Mouse (Mus musculus) CH12.LX (cell line): ENCODE results near the gene Yif1b. TPM values are rescaled to one million over a fixed set of nuclear protein-coding genes. Genes with fewer than 3 reads are reported as not detected.
A peak's percentile ranks its signal among the peaks of the same experiment; 100 is the strongest.

Source experiments
- DNase-seq: peaks from one replicate; pipeline ENCODE4 v3.0.0-alpha.2; 2013; ENCODE audit errors: extremely low read depth
- H3K27ac ChIP-seq: 2 replicates; pipeline ENCODE4 v1.5.1; 2012; ENCODE audit warnings: low read depth, mild to moderate bottlenecking, control low read depth, moderate library complexity; ENCODE audit not compliant: insufficient read depth
- H3K27me3 ChIP-seq: replicated peaks from 2 replicates; pipeline ENCODE3; 2012; ENCODE audit warnings: inconsistent platforms
- H3K36me3 ChIP-seq, 2 experiments: replicated peaks in 1 of 2; 2 replicates each; pipeline versions ENCODE3 to v1.6.1; 2012; ENCODE audit warnings: inconsistent platforms in 1 of 2, low read length in 1 of 2, mild to moderate bottlenecking in 1 of 2, mixed read lengths in 1 of 2, moderate library complexity in 1 of 2; ENCODE audit not compliant: control insufficient read depth in 1 of 2, insufficient read depth in 1 of 2
- H3K4me1 ChIP-seq, 2 experiments: 2 replicates each; pipeline ENCODE4 v1.6.1; 2012; ENCODE audit warnings: inconsistent platforms in 1 of 2, moderate library complexity in 1 of 2; ENCODE audit not compliant: insufficient read depth in 2 of 2, control insufficient read depth in 1 of 2
- H3K4me2 ChIP-seq: 2 replicates; pipeline ENCODE4 v1.6.1; 2012; ENCODE audit warnings: low read depth, mild to moderate bottlenecking, control low read depth; ENCODE audit not compliant: poor library complexity, insufficient read depth, severe bottlenecking
- H3K4me3 ChIP-seq, 3 experiments: fragments of 150-350 bp in 1 of 3; sonication (generic) in 1 of 3; replicated peaks in 1 of 3; 2 replicates each; pipeline versions ENCODE3 to v1.5.1; 2011 to 2012; ENCODE audit warnings: low read depth in 2 of 3, low read length in 2 of 3, mild to moderate bottlenecking in 2 of 3, moderate library complexity in 2 of 3, control low read depth in 1 of 3, improper control_type of control experiment in 1 of 3, inconsistent platforms in 1 of 3, mixed read lengths in 1 of 3; ENCODE audit not compliant: poor library complexity in 1 of 3
- H3K79me2 ChIP-seq: replicated peaks from 2 replicates; pipeline ENCODE4 v1.6.1; 2012; ENCODE audit warnings: mild to moderate bottlenecking, moderate library complexity; ENCODE audit not compliant: control insufficient read depth, poor library complexity, insufficient read depth, severe bottlenecking; ENCODE audit errors: extremely low read depth
- H3K9ac ChIP-seq: 2 replicates; pipeline ENCODE4 v1.6.1; 2012; ENCODE audit warnings: low read depth, mild to moderate bottlenecking, control low read depth, moderate library complexity; ENCODE audit not compliant: insufficient read depth
- H3K9me3 ChIP-seq: replicated peaks from 2 replicates; pipeline ENCODE3; 2012; ENCODE audit warnings: low read length, inconsistent platforms, mixed read lengths
- BHLHE40 ChIP-seq: IDR thresholded peaks from 2 replicates; pipeline ENCODE4 v1.6.1; 2011; ENCODE audit warnings: mild to moderate bottlenecking, low read depth, low read length, improper control_type of control experiment
- CHD1 ChIP-seq: IDR thresholded peaks from 2 replicates; pipeline ENCODE4 v1.6.1; 2012; ENCODE audit warnings: low read depth, low read length, improper control_type of control experiment, inconsistent platforms
- CHD2 ChIP-seq: IDR thresholded peaks from 2 replicates; pipeline ENCODE4 v1.6.1; 2011; ENCODE audit warnings: low read length, improper control_type of control experiment
- CTCF ChIP-seq, 2 experiments: IDR thresholded peaks in 1 of 2; conservative IDR thresholded peaks in 1 of 2; 2 replicates each; pipeline ENCODE4 v1.5.1; 2011 to 2012; ENCODE audit warnings: low read depth in 2 of 2, low read length in 2 of 2, improper control_type of control experiment in 1 of 2, inconsistent platforms in 1 of 2, mild to moderate bottlenecking in 1 of 2, moderate library complexity in 1 of 2
- E2F4 ChIP-seq: IDR thresholded peaks from 2 replicates; pipeline ENCODE4 v1.6.1; 2011; ENCODE audit warnings: low read depth, low read length, improper control_type of control experiment; ENCODE audit not compliant: insufficient replicate concordance
- ELF1 ChIP-seq: IDR thresholded peaks from 2 replicates; pipeline ENCODE4 v1.6.1; 2014; ENCODE audit warnings: low read depth, mild to moderate bottlenecking, inconsistent platforms, low read length, improper control_type of control experiment
- EP300 ChIP-seq: IDR thresholded peaks from 2 replicates; pipeline ENCODE4 v1.6.1; 2011; ENCODE audit warnings: low read length, improper control_type of control experiment
- ETS1 ChIP-seq: conservative IDR thresholded peaks from 2 replicates; pipeline ENCODE4 v1.6.1; 2012; ENCODE audit warnings: low read depth, mild to moderate bottlenecking, inconsistent platforms, low read length, improper control_type of control experiment, moderate library complexity
- GABPA ChIP-seq: IDR thresholded peaks from 2 replicates; pipeline ENCODE4 v1.6.1; 2012; ENCODE audit warnings: low read depth, low read length, improper control_type of control experiment, inconsistent platforms; ENCODE audit not compliant: insufficient replicate concordance
- HCFC1 ChIP-seq: IDR thresholded peaks from 2 replicates; pipeline ENCODE4 v1.6.1; 2012; ENCODE audit warnings: low read depth, mild to moderate bottlenecking, inconsistent platforms, low read length, improper control_type of control experiment
- IRF4 ChIP-seq: IDR thresholded peaks from 2 replicates; pipeline ENCODE4 v1.6.1; 2014; ENCODE audit warnings: low read depth, mild to moderate bottlenecking, inconsistent platforms, low read length, improper control_type of control experiment
- JUN ChIP-seq: IDR thresholded peaks from 2 replicates; pipeline ENCODE4 v1.6.1; 2011; ENCODE audit warnings: low read depth, mild to moderate bottlenecking, low read length, improper control_type of control experiment, moderate library complexity; ENCODE audit not compliant: insufficient read depth
- JUND ChIP-seq: conservative IDR thresholded peaks from 2 replicates; pipeline ENCODE4 v1.6.1; 2011; ENCODE audit warnings: low read depth, low read length, improper control_type of control experiment
- KAT2A ChIP-seq: IDR thresholded peaks from 2 replicates; pipeline ENCODE4 v1.6.1; 2012; ENCODE audit warnings: low read length, improper control_type of control experiment, inconsistent platforms; ENCODE audit not compliant: insufficient replicate concordance
- MAFK ChIP-seq: IDR thresholded peaks from 2 replicates; pipeline ENCODE4 v1.6.1; 2011; ENCODE audit warnings: low read length, improper control_type of control experiment; ENCODE audit not compliant: insufficient replicate concordance
- MAX ChIP-seq: IDR thresholded peaks from 2 replicates; pipeline ENCODE4 v1.6.1; 2011; ENCODE audit warnings: low read length, improper control_type of control experiment
- MAZ ChIP-seq: IDR thresholded peaks from 2 replicates; pipeline ENCODE4 v1.6.1; 2012; ENCODE audit warnings: low read depth, mild to moderate bottlenecking, inconsistent platforms, low read length, improper control_type of control experiment, moderate library complexity
- MEF2A ChIP-seq: IDR thresholded peaks from 2 replicates; pipeline ENCODE4 v1.6.1; 2014; ENCODE audit warnings: low read depth, mild to moderate bottlenecking, inconsistent platforms, low read length, improper control_type of control experiment, borderline replicate concordance
- MXI1 ChIP-seq: IDR thresholded peaks from 2 replicates; pipeline ENCODE4 v1.6.1; 2011; ENCODE audit warnings: mild to moderate bottlenecking, low read depth, low read length, improper control_type of control experiment
- MYC ChIP-seq: IDR thresholded peaks from 2 replicates; pipeline ENCODE4 v1.6.1; 2011; ENCODE audit warnings: low read depth, mild to moderate bottlenecking, improper control_type of control experiment, low read length
- NELFE ChIP-seq: IDR thresholded peaks from 2 replicates; pipeline ENCODE4 v1.6.1; 2011; ENCODE audit warnings: low read depth, low read length, improper control_type of control experiment
- NRF1 ChIP-seq: IDR thresholded peaks from 2 replicates; pipeline ENCODE4 v1.6.1; 2014; ENCODE audit warnings: low read depth, mild to moderate bottlenecking, inconsistent platforms, low read length, improper control_type of control experiment, moderate library complexity
- PAX5 ChIP-seq: IDR thresholded peaks from 2 replicates; pipeline ENCODE4 v1.6.1; 2012; ENCODE audit warnings: low read length, inconsistent platforms, mixed read lengths
- POLR2AphosphoS2 ChIP-seq: IDR thresholded peaks from 2 replicates; pipeline ENCODE4 v1.6.1; 2011; ENCODE audit warnings: low read depth, low read length, improper control_type of control experiment
- RAD21 ChIP-seq: IDR thresholded peaks from 2 replicates; pipeline ENCODE4 v1.6.1; 2011; ENCODE audit warnings: low read depth, mild to moderate bottlenecking, low read length, improper control_type of control experiment, moderate library complexity
- RCOR1 ChIP-seq: conservative IDR thresholded peaks from 2 replicates; pipeline ENCODE4 v1.6.1; 2012; ENCODE audit warnings: low read depth, mild to moderate bottlenecking, inconsistent platforms, low read length, improper control_type of control experiment
- SMC3 ChIP-seq: IDR thresholded peaks from 2 replicates; pipeline ENCODE4 v1.6.1; 2011; ENCODE audit warnings: low read depth, low read length, improper control_type of control experiment
- TBP ChIP-seq: conservative IDR thresholded peaks from 2 replicates; pipeline ENCODE4 v1.6.1; 2011; ENCODE audit warnings: low read depth, low read length, improper control_type of control experiment
- TCF12 ChIP-seq: IDR thresholded peaks from 2 replicates; pipeline ENCODE4 v1.6.1; 2014; ENCODE audit warnings: low read depth, mild to moderate bottlenecking, inconsistent platforms, low read length, improper control_type of control experiment
- UBTF ChIP-seq: IDR thresholded peaks from 2 replicates; pipeline ENCODE4 v1.6.1; 2012; ENCODE audit warnings: low read depth, mild to moderate bottlenecking, inconsistent platforms, low read length, improper control_type of control experiment, moderate library complexity
- USF1 ChIP-seq: IDR thresholded peaks from 2 replicates; pipeline ENCODE4 v1.6.1; 2014; ENCODE audit warnings: low read depth, mild to moderate bottlenecking, inconsistent platforms, low read length, improper control_type of control experiment
- USF2 ChIP-seq: conservative IDR thresholded peaks from 2 replicates; pipeline ENCODE4 v1.6.1; 2011; ENCODE audit warnings: low read depth, low read length, improper control_type of control experiment
- ZC3H11A ChIP-seq: IDR thresholded peaks from 2 replicates; pipeline ENCODE4 v1.6.1; 2012; ENCODE audit warnings: low read depth, mild to moderate bottlenecking, inconsistent platforms, low read length, improper control_type of control experiment
- ZKSCAN1 ChIP-seq: IDR thresholded peaks from 2 replicates; pipeline ENCODE4 v1.6.1; 2012; ENCODE audit warnings: low read depth, inconsistent platforms, low read length, improper control_type of control experiment, borderline replicate concordance
- ZMIZ1 ChIP-seq: IDR thresholded peaks from 2 replicates; pipeline ENCODE4 v1.6.1; 2012; ENCODE audit warnings: low read depth, mild to moderate bottlenecking, inconsistent platforms, low read length, improper control_type of control experiment
- ZNF384 ChIP-seq: IDR thresholded peaks from 2 replicates; pipeline ENCODE4 v1.6.1; 2012; ENCODE audit warnings: low read depth, low read length, improper control_type of control experiment, inconsistent platforms
- dilution Hi-C: fragments of 300-500 bp; cut with MboI; formaldehyde crosslinking; loops from 2 replicates; pipeline ENCODE4 v1.14.3; 2020; ENCODE audit warnings: low sequenced_read_pairs; ENCODE audit not compliant: extremely low pct_unique_long_range_greater_than_20kb, extremely low pct_ligation_motif_present
- in situ Hi-C: fragments of 300-500 bp; cut with MboI; formaldehyde crosslinking; loops from 3 replicates; pipeline ENCODE4 v1.14.3; 2019; ENCODE audit warnings: low sequenced_read_pairs, low pct_ligation_motif_present, low pct_unique_long_range_greater_than_20kb, mixed read lengths
- polyA plus RNA-seq: library from polyadenylated mRNA; unstranded; fragments of >175 nt; gene quantifications from 2 replicates; pipeline ENCODE4 v1.2.1, GENCODE M21; 2012; ENCODE audit warnings: low read depth; ENCODE audit not compliant: insufficient read length
- total RNA-seq, 2 experiments: library from RNA; depleted of rRNA; stranded (reverse); fragments of 300-350 nt in 1 of 2; fragments of >200 nt in 1 of 2; gene quantifications; 2 replicates each; pipeline ENCODE4 v1.2.3; 2012 to 2014

Gene Yif1b
- 84.2 and 99.4 TPM in 2 replicates for total RNA-seq (2012; rRNA removed)
- 61.6 and 69.4 TPM in 2 replicates for total RNA-seq (2014; rRNA removed)
- 61.0 and 63.0 TPM in 2 replicates for polyA plus RNA-seq

DNA sequence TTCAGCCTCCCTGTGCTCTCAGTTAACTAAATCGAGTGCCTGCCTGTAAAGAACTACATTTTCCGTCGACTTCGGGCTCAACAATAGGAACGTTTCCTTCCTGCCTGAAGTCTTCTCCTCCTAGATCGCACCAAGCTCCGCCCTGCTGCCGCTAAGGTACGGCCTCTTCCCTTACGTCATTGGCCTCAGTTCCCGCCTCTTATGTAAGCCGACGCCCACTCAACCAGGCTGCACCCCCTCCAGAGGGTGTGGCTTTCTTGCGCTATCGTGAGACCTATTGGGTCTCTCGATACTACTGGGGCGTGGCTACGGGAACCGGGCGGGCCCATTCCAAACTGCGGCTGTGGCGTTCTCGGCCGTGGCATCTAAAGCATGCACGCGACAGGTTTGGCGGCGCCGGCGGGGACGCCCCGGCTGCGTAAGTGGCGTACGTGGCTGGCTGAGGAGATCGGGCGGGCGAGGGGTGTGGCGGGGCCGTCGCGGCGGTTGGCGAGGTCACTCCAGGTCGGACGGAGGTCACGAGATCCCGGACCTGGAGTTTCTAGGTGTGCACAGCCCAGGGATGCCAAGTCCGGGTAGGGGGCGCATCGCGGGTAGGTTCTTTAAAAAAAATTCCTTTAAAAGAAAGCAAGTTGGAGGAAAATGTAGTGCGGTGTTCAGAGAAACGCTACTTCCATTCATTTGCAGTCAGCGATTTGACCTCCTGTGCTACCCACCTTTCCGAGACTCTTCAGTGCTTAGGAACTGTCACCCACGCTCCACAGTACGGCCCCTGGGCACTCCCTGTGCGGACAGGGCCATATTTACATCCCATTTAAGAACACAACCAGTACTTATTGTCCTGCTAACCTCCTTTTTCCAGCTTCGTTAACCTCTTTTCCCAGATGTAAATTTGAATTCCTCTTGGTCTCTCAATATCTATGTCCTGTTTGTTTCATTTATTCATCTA is at the start of gene Yif1b:
Gene Yif1b (plus strand): TSS at position 311 of the 949 bp plus-strand sequence.
- H3K4me1 ChIP-seq = peaks cover 5 to 22% of the 10 kb centered on the region in 2 experiments
- peak within 1 kb of the TSS; percentile 83 for H3K4me2 ChIP-seq
- H3K79me2 ChIP-seq = no peaks in the 10 kb centered on the region; the same call in 1 of the 2 replicates
- H3K27me3 ChIP-seq = no peaks in the 10 kb centered on the region
- peak within 1 kb of the TSS; percentile 71 for H3K27ac ChIP-seq
- peak; percentile 100 for DNase-seq
- in situ Hi-C loops (no loop called here), dilution Hi-C loops (no loop called here)
- peak within 1 kb of the TSS; percentile 72 to 87 (median 76) for H3K4me3 ChIP-seq
- no peaks in the 10 kb centered on the region for H3K9me3 ChIP-seq
- H3K36me3 ChIP-seq = peaks cover 0 to 16% of the 10 kb centered on the region in 2 experiments
- peak within 1 kb of the TSS; percentile 73 for H3K9ac ChIP-seq
- TF ChIP-seq GABPA (no peak), POLR2AphosphoS2 (peak; percentile 82; the same call in 1 of the 2 replicates), KAT2A (peak; percentile 60; the same call in 1 of the 2 replicates), MAZ (no peak), HCFC1 (peak; percentile 81), ZKSCAN1 (no peak), PAX5 (no peak), USF2 (no peak; the same call in 1 of the 2 replicates), CHD2 (peak; percentile 98), EP300 (no peak), IRF4 (peak; percentile 79), MAFK (no peak), TCF12 (peak; percentile 74), RCOR1 (no peak), SMC3 (no peak), CHD1 (0 out of 2 replicates have a peak, but pooled peaks have one; percentile 25), USF1 (peak; percentile 21), NELFE (peak; percentile 59), NRF1 (peak; percentile 63), CTCF (conservative IDR thresholded peaks at IDR 0.05 in 1 of 2, IDR thresholded peaks at IDR 0.05 in 1 of 2; ENCODE audit: low read depth in 2 of 2, low read length in 2 of 2) (peak in 1 of 2 experiments; percentile 10; a peak in 2 of 4 replicates), JUN (no peak), MEF2A (peak; percentile 58), BHLHE40 (peak; percentile 96), JUND (no peak), MXI1 (peak; percentile 91; the same call in 1 of the 2 replicates), MYC (peak; percentile 78; the same call in 1 of the 2 replicates), MAX (peak; percentile 87), ZMIZ1 (peak; percentile 67; the same call in 1 of the 2 replicates), ETS1 (peak; percentile 69), E2F4 (peak; percentile 55; the same call in 1 of the 2 replicates), RAD21 (no peak), UBTF (peak; percentile 59; the same call in 1 of the 2 replicates), ZC3H11A (no peak), TBP (peak; percentile 89), ELF1 (peak; percentile 70), ZNF384 (no peak; the same call in 1 of the 2 replicates)
